Mouse (Mus musculus): ENCODE results near the gene Gm9844. TPM values are rescaled to one million over a fixed set of nuclear protein-coding genes. Genes with fewer than 3 reads are reported as not detected.

The Gm9844 gene
- polyA plus RNA-seq, 1 experiment = 43.4 TPM

- Histone ChIP-seq H3K27ac (ENCODE audit: control insufficient read depth, insufficient read depth, low read depth, low read length, poor library complexity) (no peak overlapping the region), H3K4me3 (replicated peaks; ENCODE audit: control insufficient read depth, low read depth, low read length) (no peak overlapping the region), H3K4me1 (ENCODE audit: control insufficient read depth, insufficient read depth, low read length) (peaks cover 2% of the 10 kb centered on the region; the same call in 1 of the 2 replicates)
- TF ChIP-seq CTCF (IDR thresholded peaks at IDR 0.05; ENCODE audit: control insufficient read depth, insufficient read depth, low read length) (no peak), POLR2A (IDR thresholded peaks at IDR 0.05; ENCODE audit: borderline replicate concordance, control insufficient read depth, low read depth, low read length) (no peak)
- WGBS = 88% methylated on average over 2 of the region's 2 CpGs
Observed at GRCm38 (mm10) chr7:24879620-24880019, 17.6 kb downstream of the Gm9844 start.

DNA sequence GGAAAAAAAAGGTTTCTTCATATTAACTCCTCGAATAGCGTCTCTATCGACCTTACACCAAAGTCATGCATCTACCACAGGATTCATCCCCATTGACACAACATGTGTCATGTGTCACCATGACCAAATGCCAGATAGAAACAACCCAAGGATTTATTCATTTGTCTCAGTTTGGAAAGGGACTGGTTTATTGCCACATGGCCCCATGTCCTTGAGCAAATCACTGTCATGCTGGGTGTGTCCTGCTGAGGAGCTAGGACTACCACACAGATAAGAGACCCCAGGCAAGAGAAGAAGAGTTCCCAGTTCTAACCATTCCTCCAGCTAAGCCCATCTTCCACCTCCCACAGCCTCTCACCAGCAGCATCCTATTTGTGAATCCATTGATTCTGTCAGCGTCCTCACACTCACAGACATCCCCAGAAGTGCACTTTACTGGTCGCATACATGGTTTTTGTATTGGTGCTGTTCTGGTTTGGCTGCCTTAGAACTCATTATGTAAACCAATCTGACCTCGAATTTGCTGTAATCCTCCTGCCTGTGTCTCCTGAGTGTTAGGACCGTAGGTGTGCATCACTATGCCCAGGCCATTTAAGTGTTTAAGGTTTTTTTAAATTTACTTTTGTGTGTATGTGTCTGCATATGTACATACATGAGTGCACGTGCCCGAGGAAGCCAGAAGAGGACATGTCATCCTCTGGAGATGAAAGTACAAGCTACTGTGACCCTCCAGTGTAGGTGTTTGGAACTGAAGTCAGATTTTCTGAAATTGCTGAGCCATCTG, 20.6 kb downstream of the Gm9844 start:
- TF ChIP-seq CTCF (IDR thresholded peaks at IDR 0.05; ENCODE audit: control insufficient read depth, insufficient read depth, low read length) = no peak
- TF ChIP-seq POLR2A (IDR thresholded peaks at IDR 0.05; ENCODE audit: borderline replicate concordance, control insufficient read depth, low read depth, low read length) = no peak

GRCm38 (mm10) chr7:24883896-24884692, 22.1 kb downstream of the Gm9844 start, which contains the start of gene Rps19:
Gene Rps19, plus strand, starts transcription at chr7:24884371.
- WGBS = under 1% methylated on average over 57 of the region's 57 CpGs
- peak within 1 kb of the TSS; percentile 87 for H3K27ac ChIP-seq (ENCODE audit: control insufficient read depth, insufficient read depth, low read depth, low read length, poor library complexity)
- TF ChIP-seq CTCF (IDR thresholded peaks at IDR 0.05; ENCODE audit: control insufficient read depth, insufficient read depth, low read length) (peak; percentile 70), POLR2A (IDR thresholded peaks at IDR 0.05; ENCODE audit: borderline replicate concordance, control insufficient read depth, low read depth, low read length) (peak; percentile 87; the same call in 1 of the 2 replicates)
- peak within 1 kb of the TSS; percentile 71 for H3K4me3 ChIP-seq (replicated peaks; ENCODE audit: control insufficient read depth, low read depth, low read length)
- H3K4me1 ChIP-seq (ENCODE audit: control insufficient read depth, insufficient read depth, low read length) = no peaks in the 10 kb centered on the region

More for the DNA sequence above, 20.6 kb downstream of the Gm9844 start:
- Histone ChIP-seq H3K4me3 (replicated peaks; ENCODE audit: control insufficient read depth, low read depth, low read length) (no peak overlapping the region), H3K4me1 (ENCODE audit: control insufficient read depth, insufficient read depth, low read length) (no peaks in the 10 kb centered on the region; the same call in 1 of the 2 replicates), H3K27ac (ENCODE audit: control insufficient read depth, insufficient read depth, low read depth, low read length, poor library complexity) (no peak overlapping the region)
- 85% methylated on average over 9 of the region's 9 CpGs for WGBS

- TF ChIP-seq CTCF (IDR thresholded peaks at IDR 0.05; ENCODE audit: control insufficient read depth, insufficient read depth, low read length) (no peak), POLR2A (IDR thresholded peaks at IDR 0.05; ENCODE audit: borderline replicate concordance, control insufficient read depth, low read depth, low read length) (no peak)
Observed at GRCm38 (mm10) chr7:24884693-24885291, 22.8 kb downstream of the Gm9844 start.

DNA sequence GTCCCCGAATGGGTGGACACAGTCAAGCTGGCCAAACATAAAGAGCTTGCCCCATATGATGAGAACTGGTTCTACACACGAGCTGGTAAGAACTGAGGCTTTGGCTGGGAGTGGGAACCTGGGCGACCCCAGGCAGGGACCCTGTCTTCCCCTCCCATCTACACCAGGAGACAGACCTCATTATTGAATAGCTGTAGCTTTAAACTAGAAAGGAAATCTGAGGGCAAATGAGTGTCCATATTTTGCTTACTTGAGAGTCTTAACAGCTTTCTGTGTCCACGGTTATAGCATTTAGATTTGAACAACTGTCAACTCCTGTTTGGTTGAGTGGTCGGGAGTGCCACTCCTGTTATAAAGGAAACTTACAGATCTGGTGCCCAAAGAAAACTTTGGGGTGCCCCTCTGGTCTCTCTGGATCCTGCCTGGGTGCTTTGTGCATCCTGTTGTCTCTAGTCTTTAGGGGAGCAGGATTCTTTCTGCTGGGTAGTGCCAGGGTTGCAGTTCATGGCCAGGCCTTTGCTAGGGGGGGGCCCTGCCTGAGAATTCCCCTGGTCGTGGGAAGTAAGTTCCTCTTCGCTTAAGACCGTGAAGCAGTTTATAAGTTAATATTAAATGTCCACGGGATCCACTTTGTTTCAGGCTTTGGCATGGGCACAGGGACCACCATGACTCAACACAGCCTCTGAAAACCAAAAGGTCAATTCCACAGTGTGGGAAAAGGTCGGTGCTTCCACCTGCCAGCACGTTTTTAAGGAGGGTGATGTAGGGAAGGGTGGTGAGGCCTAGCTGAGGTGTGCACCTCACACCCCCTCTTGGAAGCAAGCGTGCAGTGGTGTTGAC, 23.7 kb downstream of the Gm9844 start:
- WGBS = 6% methylated on average over 12 of the region's 12 CpGs
- H3K27ac ChIP-seq (ENCODE audit: control insufficient read depth, insufficient read depth, low read depth, low read length, poor library complexity) = no peak overlapping the region
- no peak for TF ChIP-seq POLR2A (IDR thresholded peaks at IDR 0.05; ENCODE audit: borderline replicate concordance, control insufficient read depth, low read depth, low read length)
- no peak for TF ChIP-seq CTCF (IDR thresholded peaks at IDR 0.05; ENCODE audit: control insufficient read depth, insufficient read depth, low read length)
- 0 out of 2 replicates have a peak, but pooled peaks cover 1% of the 10 kb centered on the region for H3K4me1 ChIP-seq (ENCODE audit: control insufficient read depth, insufficient read depth, low read length)
- peak overlapping the region; percentile 49 for H3K4me3 ChIP-seq (replicated peaks; ENCODE audit: control insufficient read depth, low read depth, low read length)

More at GRCm38 (mm10) chr7:24884693-24885291, 22.8 kb downstream of the Gm9844 start:
- Histone ChIP-seq H3K4me3 (replicated peaks; ENCODE audit: control insufficient read depth, low read depth, low read length) (peak overlapping the region; percentile 71), H3K4me1 (ENCODE audit: control insufficient read depth, insufficient read depth, low read length) (no peaks in the 10 kb centered on the region), H3K27ac (ENCODE audit: control insufficient read depth, insufficient read depth, low read depth, low read length, poor library complexity) (peak overlapping the region; percentile 87)
- WGBS = under 1% methylated on average over 47 of the region's 47 CpGs

GRCm38 (mm10) chr7:24886308-24886633, 24.3 kb downstream of the Gm9844 start:
- TF ChIP-seq POLR2A (IDR thresholded peaks at IDR 0.05; ENCODE audit: borderline replicate concordance, control insufficient read depth, low read depth, low read length) (no peak), CTCF (IDR thresholded peaks at IDR 0.05; ENCODE audit: control insufficient read depth, insufficient read depth, low read length) (no peak)
- no peak overlapping the region for H3K27ac ChIP-seq (ENCODE audit: control insufficient read depth, insufficient read depth, low read depth, low read length, poor library complexity)
- WGBS = 16% methylated on average over 4 of the region's 4 CpGs
- H3K4me1 ChIP-seq (ENCODE audit: control insufficient read depth, insufficient read depth, low read length) = 0 out of 2 replicates have a peak, but pooled peaks cover 1% of the 10 kb centered on the region
- peak overlapping the region; percentile 36 for H3K4me3 ChIP-seq (replicated peaks; ENCODE audit: control insufficient read depth, low read depth, low read length)

- 57% methylated on average over 4 of the region's 4 CpGs for WGBS
- no peak overlapping the region for H3K4me3 ChIP-seq (replicated peaks; ENCODE audit: control insufficient read depth, low read depth, low read length)
- 0 out of 2 replicates have a peak, but pooled peaks cover 1% of the 10 kb centered on the region for H3K4me1 ChIP-seq (ENCODE audit: control insufficient read depth, insufficient read depth, low read length)
- no peak overlapping the region for H3K27ac ChIP-seq (ENCODE audit: control insufficient read depth, insufficient read depth, low read depth, low read length, poor library complexity)
- TF ChIP-seq POLR2A (IDR thresholded peaks at IDR 0.05; ENCODE audit: borderline replicate concordance, control insufficient read depth, low read depth, low read length) (no peak), CTCF (IDR thresholded peaks at IDR 0.05; ENCODE audit: control insufficient read depth, insufficient read depth, low read length) (no peak)
Observed at GRCm38 (mm10) chr7:24887096-24887495, 25.1 kb downstream of the Gm9844 start.

All from bone marrow, adult 2 months (tissue).